Mouse (Mus musculus) liver, postnatal 0 days (tissue): ENCODE measurements around the gene Ern1. TPM values are rescaled to one million over a fixed set of nuclear protein-coding genes. Genes with fewer than 3 reads are reported as not detected.
A peak's percentile ranks its signal among the peaks of the same experiment; 100 is the strongest.

Experiments
- ATAC-seq: fragments of 200-750 bp; cut with Nextera tagmentation; 2 replicates; pipeline ENCODE4 v1.8.0; 2017; ENCODE audit warnings: mild to moderate bottlenecking, moderate library complexity
- DNase-seq: peaks from one replicate; pipeline ENCODE4 v3.0.0-alpha.2; 2016
- H3K27ac ChIP-seq: fragments of 300-500 bp; sonication (generic); 2 replicates; pipeline ENCODE4 v1.5.1; 2014; ENCODE audit warnings: antibody characterized with exemption, moderate library complexity, mild to moderate bottlenecking, low read depth
- H3K27me3 ChIP-seq: fragments of 300-500 bp; sonication (generic); 2 replicates; pipeline ENCODE4 v1.6.1; 2014; ENCODE audit warnings: low read length, control low read depth, mixed read lengths; ENCODE audit not compliant: insufficient read depth
- H3K36me3 ChIP-seq: fragments of 300-500 bp; sonication (generic); replicated peaks from 2 replicates; pipeline ENCODE4 v1.6.1; 2014; ENCODE audit warnings: mild to moderate bottlenecking, control low read depth, low read length, moderate library complexity, mixed read lengths; ENCODE audit not compliant: insufficient read depth
- H3K4me1 ChIP-seq: fragments of 300-500 bp; sonication (generic); 2 replicates; pipeline ENCODE4 v1.6.1; 2014; ENCODE audit warnings: antibody characterized with exemption, mild to moderate bottlenecking, control low read depth; ENCODE audit not compliant: insufficient read depth
- H3K4me2 ChIP-seq: fragments of 300-500 bp; sonication (generic); 2 replicates; pipeline ENCODE4 v1.6.1; 2014; ENCODE audit warnings: low read depth, mild to moderate bottlenecking, low read length, moderate library complexity, mixed read lengths
- H3K4me3 ChIP-seq: fragments of 300-500 bp; sonication (generic); 2 replicates; pipeline ENCODE4 v1.5.1; 2014; ENCODE audit warnings: low read depth, low read length
- H3K9ac ChIP-seq: fragments of 300-500 bp; sonication (generic); replicated peaks from 2 replicates; pipeline ENCODE4 v1.6.1; 2014; ENCODE audit warnings: mild to moderate bottlenecking, moderate library complexity
- H3K9me3 ChIP-seq: fragments of 300-500 bp; sonication (generic); 2 replicates; pipeline ENCODE4 v1.6.1; 2016; ENCODE audit warnings: mild to moderate bottlenecking, control low read depth, low read length, mixed read lengths
- CTCF ChIP-seq: sonication (generic); IDR thresholded peaks from 2 replicates; pipeline ENCODE4 v1.5.1; 2016; ENCODE audit warnings: antibody characterized with exemption, low read depth
- EP300 ChIP-seq: IDR thresholded peaks from 2 replicates; pipeline ENCODE4 v1.6.1; 2016; ENCODE audit warnings: antibody characterized with exemption, low read depth, mild to moderate bottlenecking
- WGBS: fragments of 180-500 bp; shearing (Covaris S2); extraction: QIAGEN DNeasy Blood & Tissue Kit; methylation state at CpG from one replicate; pipeline ENCODE4 v1.1.7; 2014; ENCODE audit not compliant: insufficient replicate concordance; 5-methylcytosine and 5-hydroxymethylcytosine counted together
- polyA plus RNA-seq: library from polyadenylated mRNA; unstranded; fragments of >200 nt; fragmentation: Nextera tagmentation; extraction: Ambion mirVana; gene quantifications from 2 replicates; pipeline ENCODE4 v1.2.1, GENCODE M21; 2015

Gene Ern1
- polyA plus RNA-seq, 1 experiment from 2014 or later: 2.9 TPM

- no peak for ATAC-seq
- no peak for DNase-seq
- H3K4me3 ChIP-seq: no peak overlapping the region
- H3K9ac ChIP-seq: no peak overlapping the region
- WGBS: 58% methylated on average over 2 of the region's 2 CpGs
- peaks cover 25% of the 10 kb centered on the region for H3K36me3 ChIP-seq
- H3K27ac ChIP-seq: no peak overlapping the region
- H3K4me2 ChIP-seq: no peak overlapping the region
- no peaks in the 10 kb centered on the region for H3K27me3 ChIP-seq
- TF ChIP-seq EP300 (no peak), CTCF (no peak)
- H3K9me3 ChIP-seq: no peaks in the 10 kb centered on the region
- peaks cover 14% of the 10 kb centered on the region for H3K4me1 ChIP-seq
These were observed 69.8 kb downstream of the Ern1 start for GRCm38 (mm10) chr11:106417860-106418259.

GRCm38 (mm10) chr11:106416331-106416730, 71.3 kb downstream of the Ern1 start:
- H3K27me3 ChIP-seq: no peaks in the 10 kb centered on the region
- H3K4me3 ChIP-seq: no peak overlapping the region
- peaks cover 14% of the 10 kb centered on the region for H3K4me1 ChIP-seq
- TF ChIP-seq CTCF (no peak), EP300 (no peak)
- ATAC-seq (no peak), DNase-seq (no peak)
- no peaks in the 10 kb centered on the region for H3K9me3 ChIP-seq
- H3K36me3 ChIP-seq: peaks cover 26% of the 10 kb centered on the region
- no peak overlapping the region for H3K4me2 ChIP-seq
- no peak overlapping the region for H3K27ac ChIP-seq
- WGBS: 65% methylated on average over 3 of the region's 3 CpGs
- H3K9ac ChIP-seq: no peak overlapping the region

- DNase-seq (no peak), ATAC-seq (peak; percentile 32; the same call in 1 of the 2 replicates)
- H3K27ac ChIP-seq: peak overlapping the region; percentile 39; the same call in 1 of the 2 replicates
- no peaks in the 10 kb centered on the region for H3K27me3 ChIP-seq
- TF ChIP-seq CTCF: no peak
- TF ChIP-seq EP300: no peak
- no peak overlapping the region for H3K4me3 ChIP-seq
- H3K36me3 ChIP-seq: peaks cover 34% of the 10 kb centered on the region
- peaks cover 7% of the 10 kb centered on the region for H3K4me1 ChIP-seq
- no peak overlapping the region for H3K9ac ChIP-seq
- H3K4me2 ChIP-seq: no peak overlapping the region
- WGBS: 48% methylated on average over 3 of the region's 3 CpGs
- no peaks in the 10 kb centered on the region for H3K9me3 ChIP-seq
These were observed 74.9 kb downstream of the Ern1 start for GRCm38 (mm10) chr11:106412641-106413360.

GRCm38 (mm10) chr11:106411157-106411556, 76.5 kb downstream of the Ern1 start:
- no peak for TF ChIP-seq EP300
- TF ChIP-seq CTCF: no peak
- ATAC-seq (no peak), DNase-seq (no peak)
- Histone ChIP-seq H3K36me3 (peaks cover 44% of the 10 kb centered on the region), H3K4me2 (no peak overlapping the region), H3K9me3 (no peaks in the 10 kb centered on the region), H3K4me1 (peaks cover 7% of the 10 kb centered on the region), H3K27me3 (no peaks in the 10 kb centered on the region), H3K9ac (no peak overlapping the region), H3K27ac (peak overlapping the region; percentile 67; the same call in 1 of the 2 replicates), H3K4me3 (no peak overlapping the region)
- 60% methylated on average over 2 of the region's 2 CpGs for WGBS

- H3K27ac ChIP-seq: peak overlapping the region; percentile 67
- no peak overlapping the region for H3K4me2 ChIP-seq
- H3K4me1 ChIP-seq: peaks cover 7% of the 10 kb centered on the region
- no peak for TF ChIP-seq EP300
- TF ChIP-seq CTCF: no peak
- H3K36me3 ChIP-seq: peaks cover 43% of the 10 kb centered on the region
- DNase-seq: no peak
- whole genome bisulfite sequencing: 67% methylated on average over 3 of the region's 3 CpGs
- no peaks in the 10 kb centered on the region for H3K27me3 ChIP-seq
- no peak overlapping the region for H3K9ac ChIP-seq
- H3K9me3 ChIP-seq: no peaks in the 10 kb centered on the region
- peak; percentile 76 for ATAC-seq
- H3K4me3 ChIP-seq: no peak overlapping the region
These were observed 77.1 kb downstream of the Ern1 start for GRCm38 (mm10) chr11:106410507-106410906.

- no peak for DNase-seq
These were observed 77.6 kb downstream of the Ern1 start for GRCm38 (mm10) chr11:106410011-106410410.

More at GRCm38 (mm10) chr11:106410011-106410410, 77.6 kb downstream of the Ern1 start:
- H3K9ac ChIP-seq: no peak overlapping the region
- WGBS: 70% methylated on average over 4 of the region's 4 CpGs
- peaks cover 43% of the 10 kb centered on the region for H3K36me3 ChIP-seq
- no peaks in the 10 kb centered on the region for H3K9me3 ChIP-seq
- no peak for TF ChIP-seq CTCF
- TF ChIP-seq EP300: no peak
- no peak overlapping the region for H3K4me3 ChIP-seq
- H3K27ac ChIP-seq: peak overlapping the region; percentile 67
- ATAC-seq: no peak
- H3K4me2 ChIP-seq: no peak overlapping the region
- no peaks in the 10 kb centered on the region for H3K27me3 ChIP-seq
- H3K4me1 ChIP-seq: peaks cover 7% of the 10 kb centered on the region
